Mouse (Mus musculus) embryonic facial prominence, embryonic 14.5 days (tissue): Measurements from ENCODE around the gene Spty2d1. TPM values are rescaled to one million over a fixed set of nuclear protein-coding genes. Genes with fewer than 3 reads are reported as not detected.

Experiments
- ATAC-seq: fragments of 200-750 bp; cut with Nextera tagmentation; 2 replicates; pipeline ENCODE4 v1.8.0; 2017; ENCODE audit warnings: low read depth, moderate number of reproducible peaks, moderate TSS enrichment
- DNase-seq: peaks from one replicate; pipeline ENCODE4 v3.0.0-alpha.2; 2015; ENCODE audit warnings: low spot score
- H3K27ac ChIP-seq: fragments of 300-500 bp; sonication (generic); replicated peaks from 2 replicates; pipeline ENCODE4 v1.5.1; 2014; ENCODE audit warnings: low read depth, mild to moderate bottlenecking, low read length, moderate library complexity
- H3K27me3 ChIP-seq: fragments of 300-500 bp; sonication (generic); replicated peaks from 2 replicates; pipeline ENCODE4 v1.6.1; 2014; ENCODE audit warnings: low read length; ENCODE audit not compliant: control insufficient read depth, insufficient read depth
- H3K36me3 ChIP-seq: fragments of 300-500 bp; sonication (generic); 2 replicates; pipeline ENCODE4 v1.6.1; 2014; ENCODE audit warnings: low read length, mixed read lengths; ENCODE audit not compliant: control insufficient read depth, insufficient read depth
- H3K4me1 ChIP-seq: fragments of 300-500 bp; sonication (generic); 2 replicates; pipeline ENCODE4 v1.6.1; 2014; ENCODE audit warnings: antibody characterized with exemption, low read length; ENCODE audit not compliant: control insufficient read depth, insufficient read depth
- H3K4me2 ChIP-seq: fragments of 300-500 bp; sonication (generic); 2 replicates; pipeline ENCODE4 v1.6.1; 2014; ENCODE audit warnings: low read depth, mild to moderate bottlenecking, low read length, moderate library complexity, mixed read lengths
- H3K4me3 ChIP-seq: fragments of 300-500 bp; sonication (generic); 2 replicates; pipeline ENCODE4 v1.5.1; 2014; ENCODE audit warnings: low read depth, mild to moderate bottlenecking, low read length
- H3K9ac ChIP-seq: fragments of 300-500 bp; sonication (generic); 2 replicates; pipeline ENCODE4 v1.6.1; 2014; ENCODE audit warnings: low read depth, mild to moderate bottlenecking, low read length, moderate library complexity, mixed read lengths
- H3K9me3 ChIP-seq: fragments of 300-500 bp; sonication (generic); 2 replicates; pipeline ENCODE4 v1.6.1; 2016; ENCODE audit warnings: low read length; ENCODE audit not compliant: control insufficient read depth
- WGBS: fragments of 180-500 bp; shearing (Covaris S2); extraction: QIAGEN DNeasy Blood & Tissue Kit; methylation state at CpG from one replicate; pipeline ENCODE4 v1.1.7; 2014; 5-methylcytosine and 5-hydroxymethylcytosine counted together
- polyA plus RNA-seq: library from polyadenylated mRNA; unstranded; fragments of >200 nt; fragmentation: Nextera tagmentation; extraction: Ambion mirVana; gene quantifications from 2 replicates; pipeline ENCODE4 v1.2.1, GENCODE M21; 2014

Spty2d1 gene
- polyA plus RNA-seq, 1 experiment from 2014 or later, result 22.1 TPM

DNA sequence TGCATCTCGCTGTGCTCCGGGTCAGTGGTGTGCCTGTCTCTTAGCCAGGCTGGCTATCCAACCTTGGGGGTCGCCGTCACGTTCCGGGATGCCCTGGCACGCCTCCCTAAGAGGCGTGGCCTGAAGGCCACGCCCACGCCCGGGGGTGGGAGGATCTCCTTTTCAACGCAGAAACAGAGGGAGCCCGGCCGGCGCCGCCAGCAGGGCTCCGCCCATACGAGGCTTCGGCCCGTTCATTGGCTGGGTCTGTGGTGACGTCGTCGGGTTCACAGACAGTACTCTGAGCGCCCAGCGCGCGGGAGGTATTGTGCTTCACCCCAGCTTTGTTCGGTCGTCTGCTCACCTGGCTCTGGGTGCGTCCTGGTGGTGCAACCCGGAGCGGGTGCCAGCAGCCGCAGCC, 42.2 kb upstream of the Spty2d1 start, which contains the start of gene Tmem86a:
Gene Tmem86a, plus strand, starts transcription at position 236 of the 400 bp plus-strand sequence.
- Histone ChIP-seq H3K4me3 (peak within 1 kb of the TSS; percentile 90), H3K9me3 (no peaks in the 10 kb centered on the region), H3K4me2 (peak within 1 kb of the TSS; percentile 79), H3K4me1 (peaks cover 13% of the 10 kb centered on the region), H3K9ac (peak within 1 kb of the TSS; percentile 82), H3K27me3 (no peaks in the 10 kb centered on the region), H3K27ac (peak within 1 kb of the TSS; percentile 93), H3K36me3 (peaks cover 5% of the 10 kb centered on the region; the same call in 1 of the 2 replicates)
- ATAC-seq, result peak; percentile 100
- peak; percentile 98 for DNase-seq
- WGBS, result 0% methylated on average over 21 of the region's 33 CpGs

DNA sequence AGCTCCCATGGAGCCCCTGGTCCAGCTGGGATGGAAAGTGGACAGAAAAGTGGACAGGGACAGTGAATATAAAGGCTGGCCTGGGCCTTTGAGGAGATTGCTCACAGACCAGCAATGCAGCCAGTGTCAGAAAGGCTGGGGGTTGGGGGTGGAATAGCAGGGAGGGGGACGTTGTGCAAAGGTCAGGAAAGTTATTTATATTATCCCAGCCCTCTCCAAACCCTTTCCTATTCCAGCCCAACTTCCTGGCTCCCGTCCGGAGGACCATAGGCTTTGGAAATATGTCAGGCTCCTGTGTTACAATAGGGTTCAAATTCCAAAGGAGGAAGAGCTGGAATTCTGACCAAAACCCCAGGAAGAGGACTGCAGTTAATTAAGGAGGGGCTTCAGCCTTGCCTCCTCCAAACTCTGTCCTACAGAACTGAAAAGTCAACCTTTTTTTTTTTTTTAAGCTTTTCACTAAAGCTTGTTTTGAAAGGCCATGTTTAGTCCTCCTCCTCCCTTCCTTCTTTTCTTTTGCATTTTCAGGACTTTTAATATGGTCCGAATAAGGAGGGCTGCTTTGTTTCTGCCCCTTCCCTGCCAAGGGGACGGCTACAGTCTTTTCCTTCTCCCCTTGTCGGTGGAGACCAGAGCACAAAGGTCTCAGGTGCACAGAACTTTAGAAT, 34.7 kb upstream of the Spty2d1 start:
- DNase-seq, result peak; percentile 41
- 32% methylated on average over 6 of the region's 6 CpGs for WGBS
- ATAC-seq, result no peak

DNA sequence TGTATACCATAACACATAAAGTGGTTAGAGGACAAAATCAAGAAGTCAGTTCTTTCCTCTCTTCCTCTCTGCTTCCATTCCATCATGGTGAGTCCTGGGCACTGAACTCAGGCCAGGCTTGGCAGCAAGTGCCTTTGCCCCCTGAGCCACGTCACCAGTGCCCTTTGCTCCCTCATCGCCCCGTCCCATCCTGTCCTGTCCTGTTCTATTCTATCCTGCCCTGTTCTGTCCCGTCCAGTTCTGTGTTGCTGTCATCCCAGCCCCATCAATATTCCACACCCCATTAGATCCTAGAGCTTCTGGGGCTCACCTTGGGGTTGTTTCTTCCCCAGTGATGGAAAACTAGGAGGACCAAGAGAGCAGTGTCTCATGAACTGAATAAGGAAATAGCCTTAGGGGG, 33.9 kb upstream of the Spty2d1 start:
- Histone ChIP-seq H3K27ac (no peak overlapping the region), H3K9me3 (no peaks in the 10 kb centered on the region)

More for the DNA sequence above, 34.7 kb upstream of the Spty2d1 start:
- H3K36me3 ChIP-seq, result no peaks in the 10 kb centered on the region
- no peaks in the 10 kb centered on the region for H3K4me1 ChIP-seq
- peak overlapping the region; percentile 65 for H3K27ac ChIP-seq
- no peak overlapping the region for H3K4me3 ChIP-seq
- H3K27me3 ChIP-seq, result no peaks in the 10 kb centered on the region
- H3K4me2 ChIP-seq, result no peak overlapping the region
- H3K9ac ChIP-seq, result no peak overlapping the region
- H3K9me3 ChIP-seq, result no peaks in the 10 kb centered on the region

DNA sequence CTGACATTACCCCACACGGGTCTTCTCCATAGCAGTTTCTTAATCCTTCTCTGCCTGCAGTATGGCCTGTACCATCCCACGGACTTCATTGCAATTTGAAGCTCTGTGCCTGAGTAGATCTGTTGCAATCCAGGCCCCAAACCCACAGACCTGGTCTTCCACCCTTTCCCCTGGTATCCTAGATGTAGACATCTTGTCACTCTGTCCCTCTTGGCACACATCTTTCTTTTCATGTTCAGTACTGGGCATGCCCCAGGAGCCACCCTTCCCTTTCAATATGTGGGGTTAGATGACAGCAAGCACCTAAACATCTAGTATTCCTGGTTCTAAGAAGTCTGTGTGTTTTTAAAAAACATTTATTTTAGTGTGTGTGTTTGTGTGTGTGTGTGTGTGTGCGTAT, 33.5 kb upstream of the Spty2d1 start:
- no peak for DNase-seq
- Histone ChIP-seq H3K9me3 (no peaks in the 10 kb centered on the region), H3K4me2 (no peak overlapping the region), H3K9ac (no peak overlapping the region), H3K27me3 (no peaks in the 10 kb centered on the region), H3K27ac (no peak overlapping the region), H3K36me3 (no peaks in the 10 kb centered on the region), H3K4me3 (no peak overlapping the region), H3K4me1 (no peaks in the 10 kb centered on the region)
- ATAC-seq, result no peak
- WGBS, result 92% methylated on average over 3 of the region's 3 CpGs

More for the DNA sequence above, 33.9 kb upstream of the Spty2d1 start:
- H3K4me2 ChIP-seq, result no peak overlapping the region
- DNase-seq, result no peak
- H3K36me3 ChIP-seq, result no peaks in the 10 kb centered on the region
- H3K4me1 ChIP-seq, result no peaks in the 10 kb centered on the region
- no peak for ATAC-seq
- no peak overlapping the region for H3K4me3 ChIP-seq
- H3K9ac ChIP-seq, result no peak overlapping the region
- no peaks in the 10 kb centered on the region for H3K27me3 ChIP-seq
- WGBS, result 74% methylated on average over 4 of the region's 4 CpGs

DNA sequence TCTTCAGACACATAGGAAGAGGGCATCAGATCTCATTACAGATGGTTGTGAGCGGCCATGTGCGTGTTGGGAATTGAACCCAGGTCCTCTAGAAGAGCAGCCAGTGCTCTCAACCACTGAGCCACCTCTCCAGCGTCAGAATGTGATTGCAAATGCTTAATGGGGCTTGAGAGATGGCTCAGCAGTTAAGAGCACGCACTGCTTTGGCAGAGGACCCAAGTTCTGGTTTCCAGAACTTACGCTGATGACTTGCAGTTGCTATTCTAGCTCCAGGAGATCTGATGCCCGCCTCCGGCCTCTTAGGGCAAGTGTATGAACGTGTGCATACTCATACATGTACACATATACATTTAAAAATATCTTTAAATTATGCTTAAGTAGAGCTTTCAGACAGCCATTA, 27.2 kb upstream of the Spty2d1 start:
- ATAC-seq (no peak), DNase-seq (no peak)
- 79% methylated on average over 8 of the region's 8 CpGs for WGBS
- Histone ChIP-seq H3K4me1 (peaks cover 3% of the 10 kb centered on the region; the same call in 1 of the 2 replicates), H3K9me3 (no peaks in the 10 kb centered on the region), H3K27ac (no peak overlapping the region), H3K4me2 (no peak overlapping the region), H3K9ac (no peak overlapping the region), H3K36me3 (no peaks in the 10 kb centered on the region), H3K27me3 (no peaks in the 10 kb centered on the region), H3K4me3 (no peak overlapping the region)

DNA sequence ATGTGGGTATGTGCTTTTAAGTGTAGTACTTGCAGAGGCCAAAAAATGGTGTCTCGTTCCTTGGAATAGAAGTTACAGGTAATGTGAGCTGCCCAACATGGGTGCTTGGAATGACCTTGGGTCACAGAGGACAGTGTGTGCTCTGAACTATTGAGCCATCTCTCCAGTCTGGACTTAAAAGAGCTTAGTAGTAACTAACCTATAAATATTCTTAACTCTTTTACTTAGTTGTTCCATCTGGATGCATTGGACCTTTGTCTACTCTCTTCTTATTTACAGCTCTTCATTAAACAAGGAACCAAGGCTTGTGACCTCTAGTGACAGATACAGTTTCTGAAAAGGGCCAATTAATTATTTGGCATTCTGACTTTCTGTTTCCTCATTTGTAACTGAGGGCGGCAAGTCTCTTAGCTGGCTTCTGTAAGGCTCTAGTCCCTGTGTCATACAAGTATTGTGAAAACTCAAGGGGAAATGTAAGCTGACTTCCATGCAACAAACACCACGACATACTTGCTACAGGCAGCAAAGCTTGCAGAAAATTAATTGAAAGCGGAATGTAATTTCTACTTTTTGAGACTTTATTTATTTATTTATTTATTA, 26.7 kb upstream of the Spty2d1 start:
- WGBS, result 84% methylated on average over 4 of the region's 4 CpGs
- no peak overlapping the region for H3K27ac ChIP-seq
- no peak for DNase-seq
- H3K4me2 ChIP-seq, result no peak overlapping the region
- H3K9me3 ChIP-seq, result no peaks in the 10 kb centered on the region
- H3K27me3 ChIP-seq, result no peaks in the 10 kb centered on the region
- H3K4me1 ChIP-seq, result peaks cover 3% of the 10 kb centered on the region; the same call in 1 of the 2 replicates
- no peak overlapping the region for H3K4me3 ChIP-seq
- no peak overlapping the region for H3K9ac ChIP-seq
- ATAC-seq, result no peak
- no peaks in the 10 kb centered on the region for H3K36me3 ChIP-seq

DNA sequence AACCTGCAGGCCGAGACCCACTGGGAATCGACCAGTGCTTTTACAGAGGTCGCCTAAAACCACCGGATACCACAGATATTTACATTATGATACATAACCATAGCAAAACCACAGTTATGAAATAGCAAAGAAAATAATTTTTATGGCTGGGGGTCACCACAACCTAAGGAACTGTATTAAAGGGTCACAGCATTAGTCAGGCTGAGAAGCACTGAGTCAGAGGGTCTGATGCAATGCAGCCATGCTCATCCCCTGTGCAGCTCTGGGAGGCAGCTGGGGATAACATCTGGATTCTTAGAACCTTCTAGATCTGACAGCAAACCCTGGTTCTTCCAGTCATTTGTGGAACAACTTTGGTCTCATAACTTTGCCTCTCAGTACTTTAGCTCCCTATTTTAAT, 23.2 kb upstream of the Spty2d1 start:
- Histone ChIP-seq H3K4me2 (no peak overlapping the region), H3K9me3 (no peaks in the 10 kb centered on the region), H3K4me3 (no peak overlapping the region), H3K9ac (no peak overlapping the region), H3K27me3 (no peaks in the 10 kb centered on the region), H3K27ac (no peak overlapping the region), H3K4me1 (peaks cover 3% of the 10 kb centered on the region; the same call in 1 of the 2 replicates), H3K36me3 (no peaks in the 10 kb centered on the region)
- 63% methylated on average over 4 of the region's 4 CpGs for WGBS
- DNase-seq, result no peak
- ATAC-seq, result no peak

DNA sequence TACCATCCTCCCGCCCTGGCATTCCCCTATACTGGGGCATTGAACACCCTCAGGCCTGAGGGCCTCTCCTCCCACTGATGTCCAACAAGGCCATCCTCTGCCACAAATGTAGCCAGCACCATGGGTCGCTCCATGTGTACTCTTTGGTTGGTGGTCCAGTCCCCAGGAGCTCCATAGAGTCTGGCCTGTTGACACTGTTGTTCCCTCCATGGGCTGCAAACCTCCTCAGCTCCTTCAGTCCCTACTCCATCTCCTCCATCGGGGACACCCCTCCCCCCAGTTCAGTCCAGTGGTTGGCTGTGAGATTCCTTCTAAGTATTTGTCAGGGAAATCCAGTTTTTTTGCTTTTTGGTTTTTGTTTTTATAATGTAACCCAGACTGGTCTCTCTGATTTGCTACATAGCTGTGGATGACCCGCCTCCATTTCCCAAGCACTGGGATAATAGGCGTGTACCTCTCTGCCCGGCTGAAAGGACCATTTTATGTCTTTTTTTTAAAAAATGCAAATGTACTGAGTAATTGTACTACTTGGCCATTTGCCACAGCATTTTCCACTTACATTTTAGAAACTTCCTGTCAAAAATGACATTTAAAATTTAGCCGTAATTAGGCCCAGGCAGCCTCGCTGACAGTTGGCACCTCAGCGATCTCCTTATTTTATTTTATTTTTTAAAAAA, 22.4 kb upstream of the Spty2d1 start:
- H3K36me3 ChIP-seq, result no peaks in the 10 kb centered on the region
- H3K9ac ChIP-seq, result no peak overlapping the region
- H3K27ac ChIP-seq, result no peak overlapping the region; the same call in 1 of the 2 replicates
- H3K4me1 ChIP-seq, result peaks cover 3% of the 10 kb centered on the region; the same call in 1 of the 2 replicates
- H3K9me3 ChIP-seq, result no peaks in the 10 kb centered on the region
- DNase-seq (peak; percentile 39), ATAC-seq (no peak)
- H3K4me3 ChIP-seq, result no peak overlapping the region
- H3K4me2 ChIP-seq, result no peak overlapping the region
- H3K27me3 ChIP-seq, result no peaks in the 10 kb centered on the region
- 66% methylated on average over 9 of the region's 9 CpGs for WGBS
